ENCODE assay signal across 8 mouse cellular contexts in the genomic region with DNA sequence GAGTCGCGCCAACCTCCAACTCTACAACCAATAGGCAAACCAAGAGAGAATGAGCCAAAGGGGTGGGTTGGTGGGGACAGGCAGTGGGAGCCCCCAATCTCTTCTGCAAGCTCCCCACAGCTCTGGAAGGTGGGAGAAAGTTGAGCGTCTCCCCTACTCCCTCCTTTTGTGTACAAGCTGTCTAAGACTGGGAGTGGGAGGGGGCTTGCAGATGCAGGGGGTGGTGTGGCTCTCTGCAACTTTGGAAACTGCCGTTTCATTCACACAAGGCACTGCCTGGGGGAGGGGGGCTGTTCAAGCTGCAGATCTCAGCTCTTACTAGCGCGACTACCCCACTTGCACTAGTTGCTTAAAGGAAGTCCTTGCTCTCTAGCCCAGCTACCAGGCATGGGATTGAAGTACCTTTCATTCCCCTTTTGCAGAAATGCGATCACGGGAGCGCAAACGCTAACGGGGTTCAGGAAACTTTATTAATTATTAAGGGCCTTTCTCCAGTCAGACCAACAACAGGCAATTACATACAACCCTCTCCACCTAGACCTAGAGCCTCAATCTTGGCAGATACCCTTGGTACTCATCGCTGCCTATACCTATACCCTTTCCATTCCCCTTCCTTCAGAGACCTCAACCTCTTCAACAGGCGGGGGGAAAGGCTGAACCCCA. TPM values are rescaled to one million over a fixed set of nuclear protein-coding genes. Genes with fewer than 3 reads are reported as not detected.
DNase-seq lines count a peak whose midpoint lies in the region; ATAC-seq lines count a peak whose summit lies in the region.

No protein-coding gene starts in this region.

- H3K4me2 ChIP-seq in liver, embryonic 11.5 days = peak overlapping the region; percentile 92

- H3K4me3 ChIP-seq in brown adipose tissue, adult 24 weeks (ENCODE audit: insufficient read depth, low read depth, low read length) = peak overlapping the region; percentile 65
- peak overlapping the region; percentile 71 for H3K4me3 ChIP-seq in liver, embryonic 11.5 days (ENCODE audit: low read depth, low read length)

- under 1% methylated on average over 13 of the region's 13 CpGs for WGBS in liver, embryonic 11.5 days

- H3K9ac ChIP-seq in liver, embryonic 11.5 days (ENCODE audit: low read depth, low read length) = peak overlapping the region; percentile 62

- peaks cover 30% of the 10 kb centered on the region for H3K27me3 ChIP-seq in liver, embryonic 11.5 days (replicated peaks; ENCODE audit: control insufficient read depth, insufficient read depth, low read length)

- H3K36me3 ChIP-seq in liver, embryonic 11.5 days (ENCODE audit: control insufficient read depth, insufficient read depth, low read length) = peaks cover 5% of the 10 kb centered on the region; the same call in 1 of the 2 replicates

- H3K27ac ChIP-seq in brown adipose tissue, adult 24 weeks (replicated peaks; ENCODE audit: low read depth, low read length) = no peak overlapping the region
- peak overlapping the region; percentile 16; the same call in 1 of the 2 replicates for H3K27ac ChIP-seq in liver, embryonic 11.5 days (ENCODE audit: low read depth, low read length)

- DNase-seq in adrenal gland, adult 18-20 months (ENCODE audit: low spot score in 2 of 2) = peak; percentile 11 to 24
- DNase-seq in adrenal gland, adult 8-10 months = no peak
- peak; percentile 45 to 53 for DNase-seq in frontal cortex, postnatal 36 days (ENCODE audit: low spot score in 2 of 2)
- peak; percentile 29 for DNase-seq in kidney, adult 9 months
- peak; percentile 56 for DNase-seq in liver, embryonic 11.5 days (ENCODE audit: low spot score)
- peak; percentile 74 for DNase-seq in retina, postnatal 1 day
- no peak for DNase-seq in urinary bladder, adult 2 months (ENCODE audit: low spot score)

- ATAC-seq in liver, embryonic 11.5 days (replicated peaks; ENCODE audit: low FRiP score) = no peak

- H3K9me3 ChIP-seq in liver, embryonic 11.5 days (ENCODE audit: control insufficient read depth, low read length) = no peaks in the 10 kb centered on the region

- peaks cover 9% of the 10 kb centered on the region; the same call in 1 of the 2 replicates for H3K4me1 ChIP-seq in brown adipose tissue, adult 24 weeks (ENCODE audit: control insufficient read depth, insufficient read depth, insufficient read length, low read length)
- peaks cover 5% of the 10 kb centered on the region; the same call in 1 of the 2 replicates for H3K4me1 ChIP-seq in liver, embryonic 11.5 days (replicated peaks; ENCODE audit: control insufficient read depth, insufficient read depth, low read length)

RNA-seq across cellular contexts. Expression of a gene that starts 1.1 kb away (rescaled TPM):
- total RNA-seq in adrenal gland, adult 18-20 months (2021) = 1 to 10 TPM; 7.1 to 7.4 TPM
- 1 to 10 TPM; 5.4 to 7.0 (median 6.4) TPM for total RNA-seq in adrenal gland, adult 8-10 months (2022)
- not detected in 2 replicates for polyA plus RNA-seq in brown adipose tissue, adult 24 weeks (2012; ENCODE audit: insufficient read depth, insufficient read length, missing spikeins)
- 35.4 and 36.3 TPM in 2 replicates for polyA plus RNA-seq in liver, embryonic 11.5 days (2014; fragmentation: Nextera tagmentation; extraction: Ambion mirVana)
- 0.74 and 0.78 TPM in 2 replicates for polyA plus RNA-seq in urinary bladder, adult 2 months (2012; rRNA removed)

Comparison
In these comparisons a context has a peak if more than half of its experiments do, and no peak if none do; other contexts are left out.
1. DNase-seq: peak in adrenal gland, adult 18-20 months (2 of 2), frontal cortex, postnatal 36 days (2 of 2), kidney, adult 9 months (single experiment), liver, embryonic 11.5 days (single experiment) and retina, postnatal 1 day (single experiment); none in adrenal gland, adult 8-10 months (single experiment) and urinary bladder, adult 2 months (single experiment).
2. RNA of a gene that starts 1.1 kb away (polyA plus RNA-seq): 35.4 to 36.3 TPM in liver, embryonic 11.5 days; 0.74 to 0.78 TPM in urinary bladder, adult 2 months and not detected in brown adipose tissue, adult 24 weeks; every median in the first group is over 10 times any median in the second.